Mouse (Mus musculus) neural tube, embryonic 13.5 days (tissue): ENCODE measurements around the gene Ccdc159. TPM values are rescaled to one million over a fixed set of nuclear protein-coding genes. Genes with fewer than 3 reads are reported as not detected.

Experiments used
- ATAC-seq: fragments of 200-750 bp; cut with Nextera tagmentation; 2 replicates; pipeline ENCODE4 v1.8.0; 2017; ENCODE audit warnings: low read depth, mild to moderate bottlenecking, moderate TSS enrichment, moderate library complexity
- H3K27ac ChIP-seq: fragments of 300-500 bp; sonication (generic); replicated peaks from 2 replicates; pipeline ENCODE4 v1.5.1; 2015; ENCODE audit warnings: moderate library complexity, mild to moderate bottlenecking, inconsistent platforms
- H3K27me3 ChIP-seq: fragments of 300-500 bp; sonication (generic); 2 replicates; pipeline ENCODE4 v1.6.1; 2015; ENCODE audit warnings: mild to moderate bottlenecking, inconsistent platforms
- H3K36me3 ChIP-seq: fragments of 300-500 bp; sonication (generic); 2 replicates; pipeline ENCODE4 v1.6.1; 2015; ENCODE audit warnings: mild to moderate bottlenecking, inconsistent platforms
- H3K4me1 ChIP-seq: fragments of 300-500 bp; sonication (generic); replicated peaks from 2 replicates; pipeline ENCODE4 v1.6.1; 2015; ENCODE audit warnings: inconsistent platforms
- H3K4me2 ChIP-seq: fragments of 300-500 bp; sonication (generic); 2 replicates; pipeline ENCODE4 v1.6.1; 2015; ENCODE audit warnings: inconsistent platforms, mild to moderate bottlenecking, moderate library complexity
- H3K4me3 ChIP-seq: fragments of 300-500 bp; sonication (generic); 2 replicates; pipeline ENCODE4 v1.5.1; 2015; ENCODE audit warnings: mild to moderate bottlenecking, inconsistent platforms
- H3K9ac ChIP-seq: fragments of 300-500 bp; sonication (generic); 2 replicates; pipeline ENCODE4 v1.6.1; 2015; ENCODE audit warnings: moderate library complexity, mild to moderate bottlenecking, inconsistent platforms
- H3K9me3 ChIP-seq: fragments of 300-500 bp; sonication (generic); 2 replicates; pipeline ENCODE4 v1.6.1; 2016; ENCODE audit warnings: inconsistent platforms
- WGBS: fragments of 180-500 bp; shearing (Covaris S2); methylation state at CpG from one replicate; pipeline ENCODE4 v1.1.7; 2015; 5-methylcytosine and 5-hydroxymethylcytosine counted together
- polyA plus RNA-seq: library from polyadenylated mRNA; unstranded; fragments of >200 nt; fragmentation: Nextera tagmentation; extraction: Ambion mirVana; gene quantifications from 2 replicates; pipeline ENCODE4 v1.2.1, GENCODE M21; 2015

Ccdc159 gene
- polyA plus RNA-seq, 1 experiment from 2014 or later = 7.6 TPM

GRCm38 (mm10) chr9:21963417-21963816 lies 36.1 kb downstream of the Ccdc159 start, which contains the start of gene Epor:
TSS of gene Epor (minus strand) at chr9:21963506.
- 16% methylated on average over 8 of the region's 8 CpGs for WGBS
- Histone ChIP-seq H3K4me2 (peak within 1 kb of the TSS; percentile 61), H3K4me3 (peak within 1 kb of the TSS; percentile 35), H3K27me3 (peaks cover 59% of the 10 kb centered on the region), H3K4me1 (peaks cover 33% of the 10 kb centered on the region), H3K27ac (no peak within 1 kb of the TSS), H3K9me3 (no peaks in the 10 kb centered on the region), H3K9ac (peak within 1 kb of the TSS; percentile 59), H3K36me3 (no peaks in the 10 kb centered on the region)
- 0 out of 2 replicates have a peak, but pooled peaks have one; percentile 16 for ATAC-seq

DNA sequence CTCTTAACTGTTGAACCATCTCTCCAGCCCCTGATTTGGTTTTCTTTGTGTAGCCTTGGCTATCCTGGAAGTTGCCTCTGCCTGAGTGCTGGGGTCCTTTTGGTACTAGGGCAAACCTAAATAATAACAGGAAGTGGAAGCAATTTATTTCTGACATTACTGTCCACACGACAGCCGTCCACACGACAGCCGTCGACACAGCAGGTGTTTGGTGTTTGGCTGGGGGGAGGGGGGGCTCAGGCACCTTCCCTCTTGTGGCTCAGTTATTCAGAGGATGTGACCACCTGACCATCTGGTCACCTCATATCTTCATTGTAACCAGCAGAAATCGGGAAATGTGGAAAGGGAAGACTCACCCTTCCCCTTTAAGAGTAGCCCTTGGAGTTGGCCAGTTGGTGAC lies 41.6 kb downstream of the Ccdc159 start:
- no peaks in the 10 kb centered on the region for H3K36me3 ChIP-seq
- 72% methylated on average over 6 of the region's 6 CpGs for WGBS
- no peak for ATAC-seq

DNA sequence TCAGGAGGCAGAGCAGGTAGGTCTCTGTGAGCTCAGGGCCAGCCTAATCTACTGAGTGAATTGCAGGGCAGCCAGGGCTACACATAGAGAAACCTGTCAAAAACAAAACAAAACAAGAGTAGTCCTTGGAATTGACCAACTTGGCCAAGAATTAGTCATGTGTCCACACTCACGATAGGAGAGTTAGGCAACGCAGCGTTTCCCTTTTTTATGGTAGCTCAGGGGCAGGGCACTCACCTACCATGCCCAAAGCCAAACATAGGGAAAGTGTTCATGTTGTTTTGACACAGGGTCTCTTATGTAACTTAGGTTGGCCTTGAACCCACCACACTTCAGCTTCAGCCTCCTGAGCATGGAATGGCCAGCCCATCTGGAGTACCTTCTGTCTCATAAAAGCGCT lies 42.0 kb downstream of the Ccdc159 start:
- WGBS = 92% methylated on average over 4 of the region's 4 CpGs
- Histone ChIP-seq H3K9ac (no peak overlapping the region), H3K9me3 (no peaks in the 10 kb centered on the region), H3K27me3 (peaks cover 4% of the 10 kb centered on the region), H3K4me1 (no peaks in the 10 kb centered on the region), H3K4me3 (no peak overlapping the region), H3K4me2 (no peak overlapping the region), H3K36me3 (no peaks in the 10 kb centered on the region), H3K27ac (no peak overlapping the region)
- ATAC-seq = no peak

More for the DNA sequence above, 41.6 kb downstream of the Ccdc159 start:
- no peaks in the 10 kb centered on the region for H3K9me3 ChIP-seq
- no peak overlapping the region for H3K4me3 ChIP-seq
- peaks cover 8% of the 10 kb centered on the region for H3K27me3 ChIP-seq
- H3K4me2 ChIP-seq = no peak overlapping the region
- no peak overlapping the region for H3K9ac ChIP-seq
- H3K4me1 ChIP-seq = no peaks in the 10 kb centered on the region; the same call in 1 of the 2 replicates
- H3K27ac ChIP-seq = no peak overlapping the region

- H3K4me1 ChIP-seq = no peaks in the 10 kb centered on the region
- H3K9me3 ChIP-seq = no peaks in the 10 kb centered on the region
- H3K36me3 ChIP-seq = no peaks in the 10 kb centered on the region
- H3K9ac ChIP-seq = no peak overlapping the region
- H3K4me2 ChIP-seq = no peak overlapping the region
- H3K27ac ChIP-seq = no peak overlapping the region
- H3K4me3 ChIP-seq = no peak overlapping the region
- H3K27me3 ChIP-seq = no peaks in the 10 kb centered on the region
- WGBS = 90% methylated on average over 10 of the region's 10 CpGs
- ATAC-seq = no peak
Observed at GRCm38 (mm10) chr9:21976626-21977175, 49.4 kb downstream of the Ccdc159 start.

DNA sequence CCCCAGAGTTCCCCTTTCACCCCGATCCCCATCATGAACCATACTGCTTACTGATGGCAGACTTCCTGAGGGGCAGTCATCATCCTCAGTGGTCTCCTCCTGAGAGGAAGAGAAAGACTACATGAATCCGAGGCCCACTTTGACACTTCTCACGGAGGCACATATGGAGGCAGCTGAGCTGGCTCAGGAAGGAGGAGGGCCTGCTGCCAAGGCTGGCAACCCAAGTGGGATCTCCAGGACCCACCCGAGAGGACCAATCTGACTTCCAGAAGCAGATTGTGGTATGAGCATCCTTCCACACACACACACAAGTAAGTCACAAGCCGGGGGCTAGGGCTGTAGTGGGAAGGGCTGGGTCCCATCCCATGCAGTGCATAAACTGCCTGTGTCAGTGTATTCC lies 50.1 kb downstream of the Ccdc159 start:
- H3K4me3 ChIP-seq = no peak overlapping the region

GRCm38 (mm10) chr9:21977972-21978371 lies 50.7 kb downstream of the Ccdc159 start:
- ATAC-seq = no peak
- Histone ChIP-seq H3K4me1 (no peaks in the 10 kb centered on the region), H3K4me2 (no peak overlapping the region), H3K9me3 (no peaks in the 10 kb centered on the region), H3K4me3 (no peak overlapping the region), H3K36me3 (no peaks in the 10 kb centered on the region), H3K27ac (no peak overlapping the region), H3K27me3 (no peaks in the 10 kb centered on the region), H3K9ac (no peak overlapping the region)
- WGBS = 22% methylated on average over 2 of the region's 2 CpGs

More for the DNA sequence above, 50.1 kb downstream of the Ccdc159 start:
- H3K27ac ChIP-seq = no peak overlapping the region
- H3K4me1 ChIP-seq = no peaks in the 10 kb centered on the region
- H3K9me3 ChIP-seq = no peaks in the 10 kb centered on the region
- ATAC-seq = no peak
- no peak overlapping the region for H3K9ac ChIP-seq
- no peaks in the 10 kb centered on the region for H3K36me3 ChIP-seq
- whole genome bisulfite sequencing = 79% methylated on average over 5 of the region's 5 CpGs
- H3K27me3 ChIP-seq = no peaks in the 10 kb centered on the region
- no peak overlapping the region for H3K4me2 ChIP-seq

GRCm38 (mm10) chr9:21978398-21979128 lies 51.3 kb downstream of the Ccdc159 start:
- ATAC-seq = no peak
- WGBS = 88% methylated on average over 4 of the region's 4 CpGs
- H3K4me3 ChIP-seq = no peak overlapping the region
- no peak overlapping the region for H3K4me2 ChIP-seq
- no peaks in the 10 kb centered on the region for H3K9me3 ChIP-seq
- H3K4me1 ChIP-seq = no peaks in the 10 kb centered on the region
- no peaks in the 10 kb centered on the region for H3K27me3 ChIP-seq
- no peak overlapping the region for H3K9ac ChIP-seq
- no peak overlapping the region for H3K27ac ChIP-seq
- no peaks in the 10 kb centered on the region for H3K36me3 ChIP-seq

- 22% methylated on average over 3 of the region's 3 CpGs for WGBS
- no peak for ATAC-seq
- Histone ChIP-seq H3K4me3 (no peak overlapping the region), H3K4me1 (peaks cover 12% of the 10 kb centered on the region), H3K9ac (no peak overlapping the region), H3K27ac (no peak overlapping the region), H3K4me2 (no peak overlapping the region), H3K36me3 (no peaks in the 10 kb centered on the region), H3K27me3 (peaks cover 29% of the 10 kb centered on the region), H3K9me3 (no peaks in the 10 kb centered on the region)
Observed at GRCm38 (mm10) chr9:21983911-21984310, 56.6 kb downstream of the Ccdc159 start.

Other genes with a start within 250 kb of the Ccdc159 start
- gene Ldlr, start 204.0 kb upstream of the Ccdc159 start, polyA plus RNA-seq = 13.8 and 16.1 TPM in 2 replicates
- gene Spc24, start 167.2 kb upstream of the Ccdc159 start, polyA plus RNA-seq = 17.5 and 21.0 TPM in 2 replicates
- gene Kank2, start 128.7 kb upstream of the Ccdc159 start, polyA plus RNA-seq = 5.3 and 5.9 TPM in 2 replicates
- 0.46 and 0.72 TPM in 2 replicates for gene Angptl8, start 92.0 kb upstream of the Ccdc159 start, polyA plus RNA-seq
- 21.3 and 22.8 TPM in 2 replicates for gene Dock6, start 74.8 kb upstream of the Ccdc159 start, polyA plus RNA-seq
- gene Rab3d, start 9.3 kb upstream of the Ccdc159 start, polyA plus RNA-seq = 25.9 and 26.2 TPM in 2 replicates
- 41.7 and 47.4 TPM in 2 replicates for gene Tmem205, start 85 bp downstream of the Ccdc159 start, polyA plus RNA-seq
- 69.5 and 73.1 TPM in 2 replicates for gene Plppr2, start 9.6 kb downstream of the Ccdc159 start, polyA plus RNA-seq
- gene Swsap1, start 28.3 kb downstream of the Ccdc159 start, polyA plus RNA-seq = 8.8 and 10.7 TPM in 2 replicates
- 2.1 and 2.8 TPM in 2 replicates for gene Epor, start 36.0 kb downstream of the Ccdc159 start, polyA plus RNA-seq
- 1.7 and 1.9 TPM in 2 replicates for gene Rgl3, start 62.0 kb downstream of the Ccdc159 start, polyA plus RNA-seq
- 3.2 and 3.8 TPM in 2 replicates for gene Ccdc151, start 75.2 kb downstream of the Ccdc159 start, polyA plus RNA-seq
- gene Prkcsh, start 75.3 kb downstream of the Ccdc159 start, polyA plus RNA-seq = 101 and 108 TPM in 2 replicates
- 82.7 and 86.9 TPM in 2 replicates for gene Elavl3, start 124.6 kb downstream of the Ccdc159 start, polyA plus RNA-seq
- not detected in 2 replicates for gene Gm49318, start 143.8 kb downstream of the Ccdc159 start, polyA plus RNA-seq
- gene Zfp653, start 143.9 kb downstream of the Ccdc159 start, polyA plus RNA-seq = 16.5 and 16.6 TPM in 2 replicates
- gene Ecsit, start 158.0 kb downstream of the Ccdc159 start, polyA plus RNA-seq = 47.9 and 57.8 TPM in 2 replicates
- gene Cnn1, start 171.7 kb downstream of the Ccdc159 start, polyA plus RNA-seq = 2.6 and 2.9 TPM in 2 replicates
- gene Elof1, start 189.7 kb downstream of the Ccdc159 start, polyA plus RNA-seq = 170 and 172 TPM in 2 replicates
- 1.4 and 1.6 TPM in 2 replicates for gene Acp5, start 208.2 kb downstream of the Ccdc159 start, polyA plus RNA-seq
- 83.8 and 86.9 TPM in 2 replicates for gene Pigyl, start 229.4 kb downstream of the Ccdc159 start, polyA plus RNA-seq